Mouse (Mus musculus) forebrain, embryonic 11.5 days (tissue): ENCODE data around the gene Qsox1. TPM values are rescaled to one million over a fixed set of nuclear protein-coding genes. Genes with fewer than 3 reads are reported as not detected.
A peak's percentile ranks its signal among the peaks of the same experiment; 100 is the strongest.

Experiments used
- ATAC-seq: fragments of 200-750 bp; cut with Nextera tagmentation; replicated peaks from 2 replicates; pipeline ENCODE4 v1.8.0; 2017; ENCODE audit warnings: moderate TSS enrichment; ENCODE audit not compliant: low FRiP score
- DNase-seq: peaks from one replicate; pipeline ENCODE4 v3.0.0-alpha.2; 2017; ENCODE audit warnings: low spot score
- H3K27ac ChIP-seq: fragments of 300-500 bp; sonication (generic); 2 replicates; pipeline ENCODE4 v1.5.1; 2014; ENCODE audit warnings: low read depth, low read length
- H3K27me3 ChIP-seq: fragments of 300-500 bp; sonication (generic); 2 replicates; pipeline ENCODE4 v1.6.1; 2014; ENCODE audit warnings: mild to moderate bottlenecking, low read length, mixed read lengths; ENCODE audit not compliant: control insufficient read depth, insufficient read depth
- H3K36me3 ChIP-seq: fragments of 300-500 bp; sonication (generic); 2 replicates; pipeline ENCODE4 v1.6.1; 2014; ENCODE audit warnings: mild to moderate bottlenecking, low read length, moderate library complexity, mixed read lengths; ENCODE audit not compliant: control insufficient read depth, insufficient read depth
- H3K4me1 ChIP-seq: fragments of 300-500 bp; sonication (generic); replicated peaks from 2 replicates; pipeline ENCODE4 v1.6.1; 2014; ENCODE audit warnings: low read length, mixed read lengths; ENCODE audit not compliant: control insufficient read depth, insufficient read depth
- H3K4me2 ChIP-seq: fragments of 300-500 bp; sonication (generic); 2 replicates; pipeline ENCODE4 v1.6.1; 2014; ENCODE audit warnings: low read depth, mild to moderate bottlenecking, low read length, moderate library complexity, mixed read lengths; ENCODE audit not compliant: severe bottlenecking
- H3K4me3 ChIP-seq: fragments of 300-500 bp; sonication (generic); 2 replicates; pipeline ENCODE4 v1.5.1; 2014; ENCODE audit warnings: low read depth, low read length
- H3K9ac ChIP-seq: fragments of 300-500 bp; sonication (generic); 2 replicates; pipeline ENCODE4 v1.6.1; 2014; ENCODE audit warnings: low read length
- H3K9me3 ChIP-seq: fragments of 300-500 bp; sonication (generic); 2 replicates; pipeline ENCODE4 v1.6.1; 2016; ENCODE audit warnings: low read length, mixed read lengths; ENCODE audit not compliant: control insufficient read depth
- WGBS: fragments of 180-500 bp; shearing (Covaris S2); extraction: QIAGEN DNeasy Blood & Tissue Kit; methylation state at CpG from one replicate; pipeline ENCODE4 v1.1.7; 2014; 5-methylcytosine and 5-hydroxymethylcytosine counted together
- polyA plus RNA-seq: library from polyadenylated mRNA; unstranded; fragments of >200 nt; fragmentation: Nextera tagmentation; extraction: Ambion mirVana; gene quantifications from 2 replicates; pipeline ENCODE4 v1.2.1, GENCODE M21; 2014

The Qsox1 gene
- polyA plus RNA-seq, 1 experiment from 2014 or later = 8.4 TPM

GRCm38 (mm10) chr1:155830861-155831260 lies 18.2 kb upstream of the Qsox1 start:
- WGBS = 75% methylated on average over 6 of the region's 6 CpGs

DNA sequence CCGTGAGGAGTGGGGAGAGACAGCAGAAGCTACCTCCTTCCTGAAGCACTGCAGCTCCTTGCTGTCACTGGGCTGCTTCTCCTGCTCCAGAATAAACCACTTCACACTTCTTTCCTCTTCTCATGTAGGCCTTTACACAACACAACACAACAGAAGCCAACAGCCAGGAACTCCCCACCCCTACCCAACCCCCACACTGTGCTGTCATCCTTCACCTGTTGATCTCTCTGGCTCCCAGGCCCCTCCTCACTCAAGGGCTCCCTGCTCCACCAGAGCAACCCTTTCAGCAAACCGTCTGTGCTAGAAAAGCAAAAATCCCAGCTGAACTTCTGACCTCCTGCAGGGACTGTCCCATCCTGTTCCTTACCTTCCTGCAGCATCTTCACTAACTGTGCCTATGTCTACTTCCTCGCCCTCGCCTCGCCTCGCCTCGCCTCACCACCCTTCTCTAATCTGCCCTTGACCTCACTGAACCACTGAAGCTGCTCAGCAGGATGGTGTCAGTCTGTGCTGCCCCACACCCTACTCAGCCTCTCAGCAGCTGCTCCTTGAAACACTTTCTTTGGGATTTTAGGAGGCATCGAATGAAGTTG lies 15.1 kb upstream of the Qsox1 start:
- Histone ChIP-seq H3K4me2 (no peak overlapping the region), H3K27me3 (no peaks in the 10 kb centered on the region), H3K4me1 (no peaks in the 10 kb centered on the region), H3K27ac (no peak overlapping the region), H3K9ac (no peak overlapping the region), H3K36me3 (no peaks in the 10 kb centered on the region), H3K4me3 (no peak overlapping the region), H3K9me3 (no peaks in the 10 kb centered on the region)
- ATAC-seq (no peak), DNase-seq (no peak)
- WGBS = 66% methylated on average over 8 of the region's 8 CpGs

More at GRCm38 (mm10) chr1:155830861-155831260, 18.2 kb upstream of the Qsox1 start:
- no peak overlapping the region for H3K4me2 ChIP-seq
- no peaks in the 10 kb centered on the region for H3K4me1 ChIP-seq
- no peak overlapping the region for H3K4me3 ChIP-seq
- no peaks in the 10 kb centered on the region for H3K27me3 ChIP-seq
- no peaks in the 10 kb centered on the region for H3K36me3 ChIP-seq
- H3K9ac ChIP-seq = no peak overlapping the region
- DNase-seq = no peak
- H3K27ac ChIP-seq = no peak overlapping the region
- no peaks in the 10 kb centered on the region for H3K9me3 ChIP-seq
- ATAC-seq = no peak

DNA sequence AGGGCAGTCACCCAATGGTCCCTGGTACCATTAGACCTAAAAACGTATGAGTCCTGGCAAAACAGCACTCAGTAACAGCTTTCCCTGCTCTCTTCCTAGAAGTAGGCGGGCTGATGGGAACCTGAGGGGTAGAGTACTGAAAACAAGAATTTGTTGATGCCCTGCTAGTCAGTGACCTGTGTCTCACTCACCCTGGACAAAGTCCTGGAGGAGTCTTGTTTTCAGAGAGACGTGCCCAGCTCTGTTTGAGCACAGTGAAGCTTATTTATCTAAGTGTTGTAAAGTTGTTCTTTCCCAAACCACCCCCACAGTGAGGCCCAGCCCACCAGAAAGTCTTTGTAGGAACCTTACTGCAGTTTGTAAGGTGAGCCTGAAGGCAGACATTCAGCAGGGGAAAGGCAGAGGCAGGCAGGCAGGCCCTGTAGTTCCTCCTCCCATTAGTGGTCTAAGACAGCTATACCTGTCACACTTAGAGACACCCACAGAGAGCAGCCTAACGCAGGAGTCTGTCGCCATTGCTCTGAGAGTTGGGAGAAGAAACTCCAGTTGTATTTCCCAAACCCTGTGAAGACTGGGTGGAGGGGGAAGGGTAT lies 14.2 kb upstream of the Qsox1 start:
- Histone ChIP-seq H3K27ac (no peak overlapping the region), H3K4me3 (no peak overlapping the region), H3K36me3 (no peaks in the 10 kb centered on the region), H3K4me2 (no peak overlapping the region), H3K27me3 (no peaks in the 10 kb centered on the region), H3K4me1 (no peaks in the 10 kb centered on the region), H3K9me3 (no peaks in the 10 kb centered on the region), H3K9ac (no peak overlapping the region)
- WGBS = 59% methylated on average over 5 of the region's 5 CpGs
- DNase-seq (no peak), ATAC-seq (no peak)

- 89% methylated on average over 4 of the region's 4 CpGs for WGBS
- Histone ChIP-seq H3K9me3 (no peaks in the 10 kb centered on the region), H3K9ac (no peak overlapping the region), H3K4me2 (no peak overlapping the region), H3K4me3 (no peak overlapping the region), H3K27ac (no peak overlapping the region), H3K4me1 (no peaks in the 10 kb centered on the region), H3K36me3 (no peaks in the 10 kb centered on the region), H3K27me3 (no peaks in the 10 kb centered on the region)
- ATAC-seq = no peak
- no peak for DNase-seq
Observed at GRCm38 (mm10) chr1:155825940-155826716, 13.4 kb upstream of the Qsox1 start.

DNA sequence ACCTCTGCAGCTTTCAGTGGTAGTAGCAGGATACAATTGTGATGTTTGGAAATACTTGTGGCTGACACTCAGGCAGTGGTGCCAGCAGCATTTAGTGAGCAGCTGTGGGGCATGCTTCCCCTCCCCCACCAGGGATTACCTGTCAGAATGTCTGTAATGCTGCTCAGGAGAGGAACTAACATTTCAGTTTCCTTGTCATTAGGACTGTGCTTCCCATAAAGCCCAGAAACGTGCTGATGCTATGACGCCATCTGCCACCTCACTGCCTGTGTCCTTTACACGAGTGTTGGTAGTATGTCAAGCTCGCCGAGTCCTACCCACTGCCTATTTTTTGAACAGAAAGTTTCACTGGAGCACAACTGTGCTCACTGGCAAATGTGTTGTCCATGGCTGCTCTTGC lies 8.0 kb upstream of the Qsox1 start:
- Histone ChIP-seq H3K9ac (no peak overlapping the region), H3K4me3 (no peak overlapping the region), H3K9me3 (no peaks in the 10 kb centered on the region), H3K36me3 (no peaks in the 10 kb centered on the region), H3K4me2 (no peak overlapping the region), H3K27ac (no peak overlapping the region), H3K27me3 (no peaks in the 10 kb centered on the region), H3K4me1 (no peaks in the 10 kb centered on the region)
- ATAC-seq (no peak), DNase-seq (no peak)
- WGBS = 91% methylated on average over 5 of the region's 5 CpGs

GRCm38 (mm10) chr1:155816167-155816566 lies 3.5 kb upstream of the Qsox1 start:
- no peak for DNase-seq
- H3K27me3 ChIP-seq = no peaks in the 10 kb centered on the region
- no peaks in the 10 kb centered on the region for H3K36me3 ChIP-seq
- no peak overlapping the region for H3K9ac ChIP-seq
- no peaks in the 10 kb centered on the region for H3K9me3 ChIP-seq
- peaks cover 4% of the 10 kb centered on the region for H3K4me1 ChIP-seq
- ATAC-seq = no peak
- H3K4me2 ChIP-seq = no peak overlapping the region
- WGBS = 75% methylated on average over 2 of the region's 2 CpGs
- no peak overlapping the region for H3K27ac ChIP-seq
- H3K4me3 ChIP-seq = no peak overlapping the region

GRCm38 (mm10) chr1:155811995-155812580 lies 601 bp downstream of the Qsox1 start:
- 4% methylated on average over 21 of the region's 22 CpGs for WGBS
- H3K36me3 ChIP-seq = no peaks in the 10 kb centered on the region
- no peaks in the 10 kb centered on the region for H3K9me3 ChIP-seq
- ATAC-seq = no peak; the same call in 1 of the 2 replicates
- no peak for DNase-seq
- H3K4me2 ChIP-seq = peak overlapping the region; percentile 59
- H3K27me3 ChIP-seq = no peaks in the 10 kb centered on the region
- H3K27ac ChIP-seq = no peak overlapping the region
- H3K9ac ChIP-seq = peak overlapping the region; percentile 70
- H3K4me3 ChIP-seq = peak overlapping the region; percentile 79
- peaks cover 5% of the 10 kb centered on the region for H3K4me1 ChIP-seq

- Histone ChIP-seq H3K27ac (no peak overlapping the region), H3K27me3 (no peaks in the 10 kb centered on the region), H3K9me3 (no peaks in the 10 kb centered on the region), H3K4me3 (no peak overlapping the region), H3K36me3 (no peaks in the 10 kb centered on the region), H3K4me1 (peaks cover 5% of the 10 kb centered on the region), H3K9ac (no peak overlapping the region), H3K4me2 (no peak overlapping the region)
- no peak for ATAC-seq
- WGBS = 75% methylated on average over 7 of the region's 7 CpGs
- DNase-seq = no peak
Observed at GRCm38 (mm10) chr1:155810616-155811015, 2.1 kb downstream of the Qsox1 start.
